Mouse (Mus musculus): Measurements from ENCODE around the gene Ttll12. TPM values are rescaled to one million over a fixed set of nuclear protein-coding genes. Genes with fewer than 3 reads are reported as not detected.
A peak's percentile ranks its signal among the peaks of the same experiment; 100 is the strongest.

Ttll12 gene
- 43.1 and 44.4 TPM in 2 replicates for polyA plus RNA-seq (2014; fragmentation: Nextera tagmentation; extraction: Ambion mirVana)

- Histone ChIP-seq H3K27me3 (ENCODE audit: control insufficient read depth, insufficient read depth, low read length) (no peaks in the 10 kb centered on the region), H3K4me2 (replicated peaks) (peak within 1 kb of the TSS; percentile 75), H3K9me3 (ENCODE audit: control insufficient read depth, low read length) (no peaks in the 10 kb centered on the region), H3K4me1 (replicated peaks; ENCODE audit: control insufficient read depth, insufficient read depth, low read length) (peaks cover 13% of the 10 kb centered on the region), H3K36me3 (replicated peaks; ENCODE audit: control insufficient read depth, insufficient read depth) (no peaks in the 10 kb centered on the region), H3K4me3 (replicated peaks; ENCODE audit: low read length) (peak within 1 kb of the TSS; percentile 79), H3K27ac (peak within 1 kb of the TSS; percentile 71), H3K9ac (peak within 1 kb of the TSS; percentile 83)
- under 1% methylated on average over 68 of the region's 68 CpGs for WGBS
- peak; percentile 99 for DNase-seq (ENCODE audit: low spot score)
- peak; percentile 95 for ATAC-seq (ENCODE audit: low FRiP score)
These were observed at the start of gene Ttll12 for GRCm38 (mm10) chr15:83594513-83595363. Gene Ttll12 (minus strand): TSS chr15:83595157.

- H3K4me2 ChIP-seq (replicated peaks): no peak overlapping the region
- H3K4me3 ChIP-seq (replicated peaks; ENCODE audit: low read length): no peak overlapping the region
- H3K4me1 ChIP-seq (replicated peaks; ENCODE audit: control insufficient read depth, insufficient read depth, low read length): no peaks in the 10 kb centered on the region
- DNase-seq (ENCODE audit: low spot score) (no peak), ATAC-seq (ENCODE audit: low FRiP score) (no peak)
- H3K27me3 ChIP-seq (ENCODE audit: control insufficient read depth, insufficient read depth, low read length): no peaks in the 10 kb centered on the region
- WGBS: 99% methylated on average over 6 of the region's 6 CpGs
- no peaks in the 10 kb centered on the region for H3K36me3 ChIP-seq (replicated peaks; ENCODE audit: control insufficient read depth, insufficient read depth)
- no peak overlapping the region for H3K9ac ChIP-seq
- H3K27ac ChIP-seq: no peak overlapping the region
- H3K9me3 ChIP-seq (ENCODE audit: control insufficient read depth, low read length): no peaks in the 10 kb centered on the region
These were observed 47.6 kb upstream of the Ttll12 start for GRCm38 (mm10) chr15:83642518-83642917.

- Histone ChIP-seq H3K4me1 (replicated peaks; ENCODE audit: control insufficient read depth, insufficient read depth, low read length) (no peaks in the 10 kb centered on the region), H3K4me2 (replicated peaks) (no peak overlapping the region), H3K9ac (no peak overlapping the region), H3K27me3 (ENCODE audit: control insufficient read depth, insufficient read depth, low read length) (no peaks in the 10 kb centered on the region), H3K36me3 (replicated peaks; ENCODE audit: control insufficient read depth, insufficient read depth) (no peaks in the 10 kb centered on the region), H3K9me3 (ENCODE audit: control insufficient read depth, low read length) (no peaks in the 10 kb centered on the region), H3K4me3 (replicated peaks; ENCODE audit: low read length) (no peak overlapping the region), H3K27ac (no peak overlapping the region)
- WGBS: 74% methylated on average over 4 of the region's 4 CpGs
- ATAC-seq (ENCODE audit: low FRiP score): no peak
- DNase-seq (ENCODE audit: low spot score): no peak
These were observed 45.3 kb upstream of the Ttll12 start for GRCm38 (mm10) chr15:83640208-83640607.

- H3K9ac ChIP-seq: no peak overlapping the region
- ATAC-seq (ENCODE audit: low FRiP score) (no peak), DNase-seq (ENCODE audit: low spot score) (no peak)
- H3K4me3 ChIP-seq (replicated peaks; ENCODE audit: low read length): no peak overlapping the region
- no peaks in the 10 kb centered on the region for H3K9me3 ChIP-seq (ENCODE audit: control insufficient read depth, low read length)
- 62% methylated on average over 3 of the region's 3 CpGs for WGBS
- H3K4me1 ChIP-seq (replicated peaks; ENCODE audit: control insufficient read depth, insufficient read depth, low read length): no peaks in the 10 kb centered on the region
- H3K27me3 ChIP-seq (ENCODE audit: control insufficient read depth, insufficient read depth, low read length): no peaks in the 10 kb centered on the region
- no peak overlapping the region for H3K27ac ChIP-seq
- H3K4me2 ChIP-seq (replicated peaks): no peak overlapping the region
- H3K36me3 ChIP-seq (replicated peaks; ENCODE audit: control insufficient read depth, insufficient read depth): no peaks in the 10 kb centered on the region
These were observed 44.2 kb upstream of the Ttll12 start for GRCm38 (mm10) chr15:83639160-83639559.

- Histone ChIP-seq H3K36me3 (replicated peaks; ENCODE audit: control insufficient read depth, insufficient read depth) (no peaks in the 10 kb centered on the region), H3K27me3 (ENCODE audit: control insufficient read depth, insufficient read depth, low read length) (no peaks in the 10 kb centered on the region), H3K9me3 (ENCODE audit: control insufficient read depth, low read length) (no peaks in the 10 kb centered on the region), H3K9ac (no peak overlapping the region), H3K4me2 (replicated peaks) (no peak overlapping the region), H3K4me3 (replicated peaks; ENCODE audit: low read length) (no peak overlapping the region), H3K27ac (no peak overlapping the region), H3K4me1 (replicated peaks; ENCODE audit: control insufficient read depth, insufficient read depth, low read length) (no peaks in the 10 kb centered on the region)
- DNase-seq (ENCODE audit: low spot score): no peak
- no peak for ATAC-seq (ENCODE audit: low FRiP score)
- WGBS: 82% methylated on average over 20 of the region's 20 CpGs
These were observed 43.4 kb upstream of the Ttll12 start for GRCm38 (mm10) chr15:83638196-83638899.

GRCm38 (mm10) chr15:83636759-83637158 is 41.8 kb upstream of the Ttll12 start:
- no peaks in the 10 kb centered on the region for H3K36me3 ChIP-seq (replicated peaks; ENCODE audit: control insufficient read depth, insufficient read depth)
- H3K9me3 ChIP-seq (ENCODE audit: control insufficient read depth, low read length): no peaks in the 10 kb centered on the region

GRCm38 (mm10) chr15:83635251-83635650 is 40.3 kb upstream of the Ttll12 start:
- H3K9ac ChIP-seq: no peak overlapping the region
- DNase-seq (ENCODE audit: low spot score) (no peak), ATAC-seq (ENCODE audit: low FRiP score) (no peak)
- H3K4me2 ChIP-seq (replicated peaks): no peak overlapping the region
- H3K27ac ChIP-seq: no peak overlapping the region
- no peaks in the 10 kb centered on the region for H3K27me3 ChIP-seq (ENCODE audit: control insufficient read depth, insufficient read depth, low read length)
- H3K9me3 ChIP-seq (ENCODE audit: control insufficient read depth, low read length): no peaks in the 10 kb centered on the region
- no peaks in the 10 kb centered on the region for H3K36me3 ChIP-seq (replicated peaks; ENCODE audit: control insufficient read depth, insufficient read depth)
- no peak overlapping the region for H3K4me3 ChIP-seq (replicated peaks; ENCODE audit: low read length)
- 49% methylated on average over 3 of the region's 3 CpGs for WGBS
- H3K4me1 ChIP-seq (replicated peaks; ENCODE audit: control insufficient read depth, insufficient read depth, low read length): no peaks in the 10 kb centered on the region

More at GRCm38 (mm10) chr15:83636759-83637158, 41.8 kb upstream of the Ttll12 start:
- ATAC-seq (ENCODE audit: low FRiP score) (no peak), DNase-seq (ENCODE audit: low spot score) (no peak)
- H3K27ac ChIP-seq: no peak overlapping the region
- no peaks in the 10 kb centered on the region for H3K4me1 ChIP-seq (replicated peaks; ENCODE audit: control insufficient read depth, insufficient read depth, low read length)
- H3K27me3 ChIP-seq (ENCODE audit: control insufficient read depth, insufficient read depth, low read length): no peaks in the 10 kb centered on the region
- H3K9ac ChIP-seq: no peak overlapping the region
- H3K4me3 ChIP-seq (replicated peaks; ENCODE audit: low read length): no peak overlapping the region
- 75% methylated on average over 6 of the region's 6 CpGs for WGBS
- H3K4me2 ChIP-seq (replicated peaks): no peak overlapping the region

- H3K36me3 ChIP-seq (replicated peaks; ENCODE audit: control insufficient read depth, insufficient read depth): no peaks in the 10 kb centered on the region
- no peak overlapping the region for H3K27ac ChIP-seq
- H3K9me3 ChIP-seq (ENCODE audit: control insufficient read depth, low read length): no peaks in the 10 kb centered on the region
- ATAC-seq (ENCODE audit: low FRiP score): no peak
- no peaks in the 10 kb centered on the region for H3K4me1 ChIP-seq (replicated peaks; ENCODE audit: control insufficient read depth, insufficient read depth, low read length)
- peak; percentile 46 for DNase-seq (ENCODE audit: low spot score)
- WGBS: 13% methylated on average over 1 of the region's 1 CpGs
- H3K9ac ChIP-seq: no peak overlapping the region
- H3K27me3 ChIP-seq (ENCODE audit: control insufficient read depth, insufficient read depth, low read length): no peaks in the 10 kb centered on the region
- H3K4me3 ChIP-seq (replicated peaks; ENCODE audit: low read length): no peak overlapping the region
- H3K4me2 ChIP-seq (replicated peaks): no peak overlapping the region
These were observed 39.1 kb upstream of the Ttll12 start for GRCm38 (mm10) chr15:83634076-83634475.

- Histone ChIP-seq H3K36me3 (replicated peaks; ENCODE audit: control insufficient read depth, insufficient read depth) (no peaks in the 10 kb centered on the region), H3K27ac (no peak overlapping the region), H3K27me3 (ENCODE audit: control insufficient read depth, insufficient read depth, low read length) (no peaks in the 10 kb centered on the region), H3K4me3 (replicated peaks; ENCODE audit: low read length) (no peak overlapping the region), H3K4me1 (replicated peaks; ENCODE audit: control insufficient read depth, insufficient read depth, low read length) (no peaks in the 10 kb centered on the region), H3K9me3 (ENCODE audit: control insufficient read depth, low read length) (no peaks in the 10 kb centered on the region), H3K4me2 (replicated peaks) (no peak overlapping the region), H3K9ac (no peak overlapping the region)
- 95% methylated on average over 7 of the region's 7 CpGs for WGBS
- ATAC-seq (ENCODE audit: low FRiP score) (no peak), DNase-seq (ENCODE audit: low spot score) (no peak)
These were observed 36.1 kb upstream of the Ttll12 start for GRCm38 (mm10) chr15:83631071-83631470.
